Mouse (Mus musculus) liver, embryonic 13.5 days (tissue): ENCODE data around the gene Lmnb2. TPM values are rescaled to one million over a fixed set of nuclear protein-coding genes. Genes with fewer than 3 reads are reported as not detected.
A peak's percentile ranks its signal among the peaks of the same experiment; 100 is the strongest.

ENCODE experiments used
- ATAC-seq: fragments of 200-750 bp; cut with Nextera tagmentation; 2 replicates; pipeline ENCODE4 v1.8.0; 2017; ENCODE audit warnings: low read depth, mild to moderate bottlenecking, moderate number of reproducible peaks, moderate library complexity
- DNase-seq: peaks from one replicate; pipeline ENCODE4 v3.0.0; 2022
- H3K27ac ChIP-seq: fragments of 300-500 bp; sonication (generic); 2 replicates; pipeline ENCODE4 v1.5.1; 2015; ENCODE audit warnings: moderate library complexity, mild to moderate bottlenecking, inconsistent platforms
- H3K27me3 ChIP-seq: fragments of 300-500 bp; sonication (generic); 2 replicates; pipeline ENCODE4 v1.6.1; 2015; ENCODE audit warnings: mild to moderate bottlenecking, inconsistent platforms
- H3K36me3 ChIP-seq: fragments of 300-500 bp; sonication (generic); 2 replicates; pipeline ENCODE4 v1.6.1; 2015; ENCODE audit warnings: mild to moderate bottlenecking, inconsistent platforms
- H3K4me1 ChIP-seq: fragments of 300-500 bp; sonication (generic); replicated peaks from 2 replicates; pipeline ENCODE4 v1.6.1; 2015; ENCODE audit warnings: inconsistent platforms
- H3K4me2 ChIP-seq: fragments of 300-500 bp; sonication (generic); 2 replicates; pipeline ENCODE4 v1.6.1; 2015; ENCODE audit warnings: inconsistent platforms, mild to moderate bottlenecking, moderate library complexity
- H3K4me3 ChIP-seq: fragments of 300-500 bp; sonication (generic); replicated peaks from 2 replicates; pipeline ENCODE4 v1.5.1; 2015; ENCODE audit warnings: mild to moderate bottlenecking, inconsistent platforms
- H3K9ac ChIP-seq: fragments of 300-500 bp; sonication (generic); 2 replicates; pipeline ENCODE4 v1.6.1; 2015; ENCODE audit warnings: mild to moderate bottlenecking, inconsistent platforms
- H3K9me3 ChIP-seq: fragments of 300-500 bp; sonication (generic); replicated peaks from 2 replicates; pipeline ENCODE4 v1.6.1; 2016; ENCODE audit warnings: inconsistent platforms
- WGBS: fragments of 180-500 bp; shearing (Covaris S2); methylation state at CpG from one replicate; pipeline ENCODE4 v1.1.7; 2015; ENCODE audit not compliant: insufficient replicate concordance; 5-methylcytosine and 5-hydroxymethylcytosine counted together
- polyA plus RNA-seq: library from polyadenylated mRNA; unstranded; fragments of >200 nt; fragmentation: Nextera tagmentation; extraction: Ambion mirVana; gene quantifications from 2 replicates; pipeline ENCODE4 v1.2.1, GENCODE M21; 2015

The Lmnb2 gene
- polyA plus RNA-seq, result 14.0 and 15.4 TPM in 2 replicates

DNA sequence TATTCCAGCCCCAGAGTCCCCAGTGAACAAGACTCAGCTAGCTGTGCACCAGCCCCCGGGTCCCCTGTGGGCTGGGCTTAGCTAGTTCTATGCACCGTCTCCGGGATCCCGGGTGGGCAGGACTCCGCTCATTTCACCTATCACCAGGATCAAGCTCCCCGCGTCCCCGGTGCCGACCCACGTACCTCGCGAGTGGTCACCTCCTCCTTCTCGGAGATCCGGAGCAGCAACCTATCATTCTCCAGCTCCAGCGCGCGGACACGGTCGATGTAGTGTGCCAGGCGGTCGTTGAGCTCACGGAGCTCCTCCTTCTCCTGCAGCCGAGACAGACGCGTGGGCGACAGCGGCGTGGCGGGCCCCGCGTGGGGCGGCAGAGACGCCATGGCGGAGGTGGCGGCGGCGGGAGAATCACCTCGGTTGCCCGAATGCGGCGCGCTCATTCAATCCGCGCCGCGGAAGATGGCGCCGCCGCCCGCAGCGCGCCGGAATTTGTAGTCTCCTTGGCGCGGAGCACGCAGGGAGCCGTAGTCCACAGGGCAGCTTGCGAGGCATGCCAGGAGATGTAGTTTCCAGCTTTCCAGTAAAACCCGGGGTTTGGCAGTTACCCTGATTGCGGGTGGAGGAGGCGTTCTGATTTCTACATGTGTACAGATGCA lies at the start of gene Lmnb2:
TSS of gene Lmnb2 (minus strand) at position 467 of the 656 bp plus-strand sequence.
- peak within 1 kb of the TSS; percentile 78 for H3K4me3 ChIP-seq
- H3K4me1 ChIP-seq, result peaks cover 63% of the 10 kb centered on the region
- ATAC-seq (peak; percentile 25), DNase-seq (no peak)
- H3K9ac ChIP-seq, result peak within 1 kb of the TSS; percentile 81
- peak within 1 kb of the TSS; percentile 90 for H3K4me2 ChIP-seq
- H3K27ac ChIP-seq, result peak within 1 kb of the TSS; percentile 59
- WGBS, result under 1% methylated on average over 61 of the region's 61 CpGs
- H3K9me3 ChIP-seq, result no peaks in the 10 kb centered on the region
- peaks cover 8% of the 10 kb centered on the region; the same call in 1 of the 2 replicates for H3K36me3 ChIP-seq
- peaks cover 28% of the 10 kb centered on the region for H3K27me3 ChIP-seq

DNA sequence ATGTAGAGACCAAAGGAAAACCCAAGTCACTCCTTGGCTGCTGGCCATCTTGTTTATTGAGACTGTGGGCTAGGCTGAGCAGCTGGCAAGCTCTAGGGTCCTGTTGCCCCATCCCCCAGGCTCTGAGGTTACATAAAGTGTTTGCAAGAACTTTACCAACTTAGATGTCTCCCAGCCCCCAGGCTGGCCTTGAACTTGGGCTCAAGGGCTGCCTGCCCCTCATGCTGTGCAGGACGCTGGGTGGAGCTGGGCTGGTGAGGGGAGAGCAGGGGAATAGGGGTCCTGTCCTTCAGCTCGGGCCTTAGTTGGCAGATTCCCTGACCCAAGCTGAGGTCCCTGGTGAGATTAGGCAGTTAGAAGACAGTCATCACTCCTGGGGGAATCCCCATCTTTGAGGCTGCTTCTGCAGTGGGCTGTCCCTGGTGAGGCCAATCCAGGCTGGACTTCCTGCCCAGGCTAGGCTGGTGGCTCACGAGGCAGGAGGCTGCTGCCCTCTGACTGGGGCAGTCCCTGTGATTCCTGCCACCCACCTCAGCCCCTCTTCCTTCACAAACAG lies 49.1 kb upstream of the Lmnb2 start:
- H3K4me3 ChIP-seq, result no peak overlapping the region
- 29% methylated on average over 3 of the region's 3 CpGs for WGBS
- H3K9ac ChIP-seq, result no peak overlapping the region
- ATAC-seq (no peak), DNase-seq (no peak)
- H3K4me2 ChIP-seq, result no peak overlapping the region
- no peaks in the 10 kb centered on the region for H3K36me3 ChIP-seq
- H3K27me3 ChIP-seq, result no peaks in the 10 kb centered on the region
- peaks cover 38% of the 10 kb centered on the region for H3K4me1 ChIP-seq
- no peaks in the 10 kb centered on the region for H3K9me3 ChIP-seq
- H3K27ac ChIP-seq, result no peak overlapping the region

DNA sequence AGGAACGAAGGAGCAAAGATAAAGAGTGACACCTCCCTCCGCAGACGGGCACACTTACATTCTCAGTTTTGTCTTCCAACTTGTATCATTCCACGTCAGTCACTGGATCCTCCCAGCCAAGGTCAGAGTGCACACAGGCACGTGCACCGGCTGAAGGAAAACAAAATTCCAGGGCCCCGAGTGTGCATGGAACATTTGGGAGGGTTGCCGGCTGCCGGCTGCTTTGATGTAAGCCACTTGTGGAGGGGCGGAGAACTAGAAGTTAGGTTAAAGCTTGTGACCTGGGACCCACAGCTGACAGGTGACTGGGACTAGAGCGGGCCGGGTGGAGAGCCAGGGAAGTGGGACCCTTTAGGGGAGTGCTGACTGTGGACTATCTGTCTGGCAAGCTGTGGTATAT lies 48.3 kb upstream of the Lmnb2 start:
- Histone ChIP-seq H3K9ac (no peak overlapping the region), H3K27me3 (no peaks in the 10 kb centered on the region), H3K27ac (no peak overlapping the region), H3K4me2 (no peak overlapping the region), H3K4me3 (no peak overlapping the region), H3K4me1 (peaks cover 39% of the 10 kb centered on the region), H3K9me3 (no peaks in the 10 kb centered on the region), H3K36me3 (no peaks in the 10 kb centered on the region)
- DNase-seq, result no peak
- no peak for ATAC-seq
- 61% methylated on average over 12 of the region's 12 CpGs for WGBS

DNA sequence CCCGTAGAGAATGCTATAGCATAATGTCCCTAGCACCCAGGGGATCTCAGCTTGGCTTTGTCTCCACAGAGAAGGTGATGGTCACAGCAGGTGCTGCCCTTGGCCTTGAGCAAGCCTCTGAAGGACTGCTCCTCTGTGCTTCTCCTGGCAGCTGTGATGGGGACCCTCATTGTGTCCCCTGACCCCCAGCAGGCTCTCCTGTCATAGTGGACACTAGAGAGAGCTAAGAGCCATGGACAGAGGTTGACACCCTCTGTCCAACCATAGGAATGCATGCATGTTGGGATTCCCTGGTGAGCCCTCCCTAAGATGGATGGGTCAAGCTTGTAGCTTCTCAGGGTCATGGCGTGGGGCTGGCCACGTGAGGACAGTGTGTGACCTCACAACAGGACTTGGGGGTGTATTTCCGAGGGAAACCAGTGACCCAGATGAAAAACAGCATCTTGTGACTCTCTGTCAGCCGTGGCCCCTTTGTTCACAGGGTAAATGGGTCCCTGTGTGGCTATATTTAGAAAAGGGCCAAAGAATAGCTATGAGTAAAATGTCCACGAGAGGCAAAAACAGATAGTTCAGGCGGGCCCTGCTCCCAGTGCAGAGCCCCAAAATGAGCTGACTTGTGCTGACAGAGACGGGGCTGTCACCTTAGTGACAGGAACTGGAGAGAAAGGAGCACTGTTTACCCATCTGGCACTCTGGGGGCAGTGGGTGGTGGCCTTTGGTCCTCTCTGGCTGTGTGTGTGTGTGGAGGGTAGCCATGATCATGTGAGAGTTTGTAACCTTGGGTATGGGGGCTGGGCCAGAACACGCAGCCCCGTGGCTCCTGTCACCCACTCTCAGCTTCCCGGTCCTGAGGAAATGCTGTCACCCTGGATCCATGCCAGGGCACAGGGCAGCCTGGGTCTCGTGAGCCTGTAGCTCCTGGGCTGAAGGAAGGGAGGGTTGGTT lies 45.3 kb upstream of the Lmnb2 start:
- H3K4me2 ChIP-seq, result no peak overlapping the region
- no peak overlapping the region for H3K9ac ChIP-seq
- WGBS, result 49% methylated on average over 12 of the region's 12 CpGs
- H3K4me3 ChIP-seq, result no peak overlapping the region
- no peak for DNase-seq
- H3K27me3 ChIP-seq, result no peaks in the 10 kb centered on the region
- peak; percentile 32 for ATAC-seq
- H3K27ac ChIP-seq, result peak overlapping the region; percentile 43
- no peaks in the 10 kb centered on the region for H3K36me3 ChIP-seq
- H3K9me3 ChIP-seq, result no peaks in the 10 kb centered on the region
- peaks cover 42% of the 10 kb centered on the region for H3K4me1 ChIP-seq

DNA sequence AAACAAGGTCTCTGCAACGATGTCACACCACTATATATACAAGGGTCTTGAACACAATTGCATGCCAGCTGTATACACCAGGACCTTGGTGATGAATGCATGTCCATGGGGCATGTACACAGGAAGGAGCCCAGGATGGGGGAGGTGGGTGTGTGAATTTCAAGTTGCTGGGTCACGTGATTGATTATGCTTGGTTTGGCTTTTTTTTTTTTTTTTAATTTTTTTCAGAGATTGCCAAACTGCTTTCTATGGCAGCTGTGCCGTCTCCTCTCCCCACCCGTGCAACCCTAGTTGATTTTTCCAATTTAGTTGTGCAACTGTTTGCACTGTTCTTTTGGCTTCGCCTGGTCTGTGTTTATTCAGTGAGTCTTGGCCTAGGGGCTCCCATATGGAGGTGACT lies 44.5 kb upstream of the Lmnb2 start:
- Histone ChIP-seq H3K4me1 (peaks cover 40% of the 10 kb centered on the region), H3K9me3 (no peaks in the 10 kb centered on the region), H3K27ac (peak overlapping the region; percentile 67), H3K27me3 (no peaks in the 10 kb centered on the region), H3K4me2 (no peak overlapping the region), H3K4me3 (no peak overlapping the region), H3K9ac (no peak overlapping the region), H3K36me3 (no peaks in the 10 kb centered on the region)
- DNase-seq (no peak), ATAC-seq (no peak; the same call in 1 of the 2 replicates)
- 47% methylated on average over 5 of the region's 5 CpGs for WGBS

DNA sequence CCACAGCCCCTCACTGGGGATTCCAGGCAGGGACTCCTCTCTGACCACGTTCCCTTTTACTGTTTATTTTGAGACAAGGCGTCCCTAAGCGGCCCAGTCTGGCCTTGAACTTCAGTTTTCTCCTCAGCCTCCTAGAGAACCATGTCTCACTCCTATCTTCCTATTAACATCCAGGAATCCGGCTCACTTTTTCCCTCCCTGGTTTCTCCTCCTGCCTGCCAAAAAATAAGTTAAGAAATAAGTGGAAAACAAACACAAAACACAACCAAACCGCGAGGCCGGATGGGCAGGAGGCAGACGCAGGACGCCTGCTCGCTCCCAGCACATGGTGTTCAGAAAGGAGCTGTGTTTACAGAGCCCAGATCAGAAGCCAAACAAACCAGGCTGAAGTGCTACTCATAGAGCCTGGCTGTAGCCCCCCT lies 44.0 kb upstream of the Lmnb2 start:
- WGBS, result 46% methylated on average over 10 of the region's 10 CpGs
- DNase-seq (no peak), ATAC-seq (no peak)
- no peaks in the 10 kb centered on the region for H3K36me3 ChIP-seq
- no peaks in the 10 kb centered on the region for H3K9me3 ChIP-seq
- no peak overlapping the region for H3K4me2 ChIP-seq
- peak overlapping the region; percentile 67 for H3K27ac ChIP-seq
- no peaks in the 10 kb centered on the region for H3K27me3 ChIP-seq
- H3K4me1 ChIP-seq, result peaks cover 35% of the 10 kb centered on the region
- H3K9ac ChIP-seq, result no peak overlapping the region
- no peak overlapping the region for H3K4me3 ChIP-seq

DNA sequence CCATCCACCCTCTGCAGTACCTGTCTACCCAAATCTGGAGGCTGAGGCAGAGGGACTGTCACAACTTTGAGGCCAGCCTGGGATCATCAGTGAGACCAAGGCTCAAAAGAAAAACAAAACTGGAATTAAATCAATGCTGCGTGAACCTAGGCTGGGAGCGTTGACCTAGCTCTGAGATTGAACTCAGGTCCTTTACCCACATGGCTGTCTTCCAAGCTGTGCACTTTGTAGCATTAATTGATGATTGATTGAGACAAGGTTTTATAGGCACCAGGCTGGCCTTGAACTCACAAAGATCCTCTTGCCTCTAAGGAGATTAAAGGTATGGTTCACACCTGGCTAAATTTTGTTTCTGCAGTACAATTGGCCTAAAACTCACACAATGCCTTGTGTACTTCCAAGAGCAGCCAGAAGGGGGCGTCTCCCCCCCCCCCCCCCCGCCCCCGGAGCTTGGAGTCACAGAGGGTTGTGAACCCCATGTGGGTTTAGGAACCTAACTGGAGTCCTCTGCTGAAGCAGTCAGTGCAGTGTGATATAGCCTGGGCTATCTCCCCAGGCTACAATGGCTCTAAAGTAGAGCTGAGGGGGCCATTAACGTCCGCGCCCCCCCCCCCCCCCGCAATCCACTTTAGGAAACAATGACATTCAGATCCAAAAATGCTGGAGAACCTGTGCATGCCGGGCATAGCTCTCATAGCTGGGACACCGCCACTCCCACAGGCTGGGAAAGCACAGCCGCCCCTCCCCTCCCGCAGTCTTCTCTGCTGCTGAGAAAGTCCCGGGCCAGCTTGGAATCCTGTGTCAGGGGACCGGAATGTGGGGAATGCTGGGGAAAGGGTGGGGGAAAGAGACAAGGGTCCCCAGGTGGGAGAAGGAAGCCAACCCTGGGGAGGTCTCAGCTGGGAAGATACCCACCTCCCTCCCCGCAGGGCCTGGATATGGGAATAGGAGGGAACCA lies 42.8 kb upstream of the Lmnb2 start:
- no peak overlapping the region for H3K4me3 ChIP-seq

DNA sequence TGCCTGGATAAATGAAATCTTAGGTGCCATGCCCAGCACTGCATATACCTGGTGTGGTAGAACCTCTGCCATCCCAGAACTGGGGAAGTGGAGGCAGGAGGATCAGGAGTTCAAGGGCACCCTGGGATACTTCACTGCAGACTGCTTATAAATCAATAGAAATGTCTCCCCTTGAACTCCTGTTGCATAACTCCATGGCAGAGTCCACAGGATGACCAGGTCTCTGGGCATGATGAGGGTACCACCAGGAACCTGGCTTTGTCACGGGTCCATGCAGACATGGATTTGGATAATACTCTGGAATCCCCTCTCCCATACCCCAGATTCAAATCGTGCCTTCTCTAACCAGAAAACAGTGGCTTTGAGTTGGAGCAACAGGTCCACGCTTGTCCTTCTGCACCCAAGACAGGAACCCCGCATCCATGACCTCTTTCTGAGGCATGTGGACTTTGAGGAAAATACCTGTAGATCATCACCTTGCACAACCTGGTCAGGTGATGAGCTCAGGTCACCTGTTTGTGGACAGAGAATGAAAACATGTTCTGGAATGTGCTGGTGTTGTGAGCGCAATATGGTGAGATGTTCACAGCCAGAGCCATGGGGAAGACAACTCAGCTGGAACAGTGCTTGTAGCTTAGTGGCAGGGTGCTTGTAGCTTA lies 41.1 kb upstream of the Lmnb2 start:
- no peak for ATAC-seq
- no peaks in the 10 kb centered on the region for H3K36me3 ChIP-seq
- no peak overlapping the region for H3K9ac ChIP-seq
- H3K4me3 ChIP-seq, result no peak overlapping the region
- peaks cover 41% of the 10 kb centered on the region for H3K4me1 ChIP-seq
- no peak overlapping the region for H3K4me2 ChIP-seq
- H3K27ac ChIP-seq, result no peak overlapping the region
- WGBS, result 73% methylated on average over 5 of the region's 5 CpGs
- no peaks in the 10 kb centered on the region for H3K9me3 ChIP-seq
- DNase-seq, result no peak
- H3K27me3 ChIP-seq, result 0 out of 2 replicates have a peak, but pooled peaks cover 2% of the 10 kb centered on the region

More for the DNA sequence above, 42.8 kb upstream of the Lmnb2 start:
- H3K36me3 ChIP-seq, result no peaks in the 10 kb centered on the region
- H3K27me3 ChIP-seq, result no peaks in the 10 kb centered on the region
- no peak overlapping the region for H3K4me2 ChIP-seq
- no peaks in the 10 kb centered on the region for H3K9me3 ChIP-seq
- 0 out of 2 replicates have a peak overlapping the region, but pooled peaks have one; percentile 67 for H3K27ac ChIP-seq
- peaks cover 35% of the 10 kb centered on the region for H3K4me1 ChIP-seq
- DNase-seq (no peak), ATAC-seq (no peak)
- no peak overlapping the region for H3K9ac ChIP-seq
- 23% methylated on average over 16 of the region's 16 CpGs for whole genome bisulfite sequencing

DNA sequence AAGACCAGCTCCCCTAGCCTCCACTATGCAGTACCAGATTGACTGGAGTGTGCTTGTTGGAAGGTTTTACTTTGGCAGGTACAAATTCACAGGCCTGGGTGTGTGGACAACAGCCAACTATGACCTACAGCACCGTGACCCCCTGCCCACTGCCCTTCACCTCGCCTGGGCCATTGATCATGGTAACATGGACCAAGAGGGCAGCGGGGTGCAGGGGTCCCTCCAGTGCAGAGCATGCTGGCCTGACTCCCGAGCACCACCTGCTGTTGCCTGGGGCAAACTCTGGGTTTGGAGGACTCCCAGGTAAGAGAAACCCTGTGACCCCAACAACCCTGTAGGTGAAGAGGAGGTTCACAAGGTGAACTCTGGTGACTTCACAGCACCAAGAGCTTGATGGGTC lies 39.7 kb upstream of the Lmnb2 start:
- 59% methylated on average over 4 of the region's 4 CpGs for WGBS
- no peak overlapping the region for H3K27ac ChIP-seq
- DNase-seq (no peak), ATAC-seq (no peak)
- H3K9ac ChIP-seq, result no peak overlapping the region
- no peaks in the 10 kb centered on the region for H3K9me3 ChIP-seq
- no peaks in the 10 kb centered on the region for H3K36me3 ChIP-seq
- H3K4me1 ChIP-seq, result peaks cover 28% of the 10 kb centered on the region
- 0 out of 2 replicates have a peak, but pooled peaks cover 2% of the 10 kb centered on the region for H3K27me3 ChIP-seq
- H3K4me2 ChIP-seq, result no peak overlapping the region
- H3K4me3 ChIP-seq, result no peak overlapping the region

DNA sequence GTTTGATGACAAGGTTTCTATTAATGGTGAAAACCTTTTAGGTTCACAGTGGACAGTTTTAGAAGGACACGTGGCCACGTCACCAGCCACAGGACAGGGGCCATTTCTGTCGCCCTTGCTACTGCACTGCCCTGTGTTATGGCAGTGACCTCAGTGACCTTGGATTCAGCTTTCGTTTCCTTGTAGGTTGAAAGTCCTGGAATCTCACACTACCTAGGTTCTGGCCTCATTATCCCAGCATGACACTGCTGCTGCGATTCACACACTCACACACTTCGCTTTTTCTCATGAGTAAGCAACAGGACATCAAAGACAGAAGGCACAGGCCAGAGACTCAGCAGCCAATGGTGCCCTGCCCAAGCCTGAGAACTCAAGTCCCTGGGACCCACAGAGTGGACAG lies 38.9 kb upstream of the Lmnb2 start:
- H3K9ac ChIP-seq, result no peak overlapping the region
- 0 out of 2 replicates have a peak, but pooled peaks cover 2% of the 10 kb centered on the region for H3K27me3 ChIP-seq
- H3K27ac ChIP-seq, result no peak overlapping the region
- no peaks in the 10 kb centered on the region for H3K9me3 ChIP-seq
- ATAC-seq (no peak), DNase-seq (no peak)
- no peaks in the 10 kb centered on the region for H3K36me3 ChIP-seq
- no peak overlapping the region for H3K4me3 ChIP-seq
- H3K4me2 ChIP-seq, result no peak overlapping the region
- 65% methylated on average over 6 of the region's 6 CpGs for WGBS
- peaks cover 28% of the 10 kb centered on the region for H3K4me1 ChIP-seq
